Mouse (Mus musculus) CH12.LX (cell line): ENCODE results near the gene Hira. TPM values are rescaled to one million over a fixed set of nuclear protein-coding genes. Genes with fewer than 3 reads are reported as not detected.

ENCODE experiments used
- DNase-seq: peaks from one replicate; pipeline ENCODE4 v3.0.0-alpha.2; 2013; ENCODE audit errors: extremely low read depth
- H3K27ac ChIP-seq: 2 replicates; pipeline ENCODE4 v1.5.1; 2012; ENCODE audit warnings: low read depth, mild to moderate bottlenecking, control low read depth, moderate library complexity; ENCODE audit not compliant: insufficient read depth
- H3K27me3 ChIP-seq: replicated peaks from 2 replicates; pipeline ENCODE3; 2012; ENCODE audit warnings: inconsistent platforms
- H3K36me3 ChIP-seq, 2 experiments: replicated peaks in 1 of 2; 2 replicates each; pipeline versions ENCODE3 to v1.6.1; 2012; ENCODE audit warnings: inconsistent platforms in 1 of 2, low read length in 1 of 2, mild to moderate bottlenecking in 1 of 2, mixed read lengths in 1 of 2, moderate library complexity in 1 of 2; ENCODE audit not compliant: control insufficient read depth in 1 of 2, insufficient read depth in 1 of 2
- H3K4me1 ChIP-seq, 2 experiments: 2 replicates each; pipeline ENCODE4 v1.6.1; 2012; ENCODE audit warnings: inconsistent platforms in 1 of 2, moderate library complexity in 1 of 2; ENCODE audit not compliant: insufficient read depth in 2 of 2, control insufficient read depth in 1 of 2
- H3K4me2 ChIP-seq: 2 replicates; pipeline ENCODE4 v1.6.1; 2012; ENCODE audit warnings: low read depth, mild to moderate bottlenecking, control low read depth; ENCODE audit not compliant: poor library complexity, insufficient read depth, severe bottlenecking
- H3K4me3 ChIP-seq, 3 experiments: fragments of 150-350 bp in 1 of 3; sonication (generic) in 1 of 3; replicated peaks in 1 of 3; 2 replicates each; pipeline versions ENCODE3 to v1.5.1; 2011 to 2012; ENCODE audit warnings: low read depth in 2 of 3, low read length in 2 of 3, mild to moderate bottlenecking in 2 of 3, moderate library complexity in 2 of 3, control low read depth in 1 of 3, improper control_type of control experiment in 1 of 3, inconsistent platforms in 1 of 3, mixed read lengths in 1 of 3; ENCODE audit not compliant: poor library complexity in 1 of 3
- H3K79me2 ChIP-seq: replicated peaks from 2 replicates; pipeline ENCODE4 v1.6.1; 2012; ENCODE audit warnings: mild to moderate bottlenecking, moderate library complexity; ENCODE audit not compliant: control insufficient read depth, poor library complexity, insufficient read depth, severe bottlenecking; ENCODE audit errors: extremely low read depth
- H3K9ac ChIP-seq: 2 replicates; pipeline ENCODE4 v1.6.1; 2012; ENCODE audit warnings: low read depth, mild to moderate bottlenecking, control low read depth, moderate library complexity; ENCODE audit not compliant: insufficient read depth
- H3K9me3 ChIP-seq: replicated peaks from 2 replicates; pipeline ENCODE3; 2012; ENCODE audit warnings: low read length, inconsistent platforms, mixed read lengths
- BHLHE40 ChIP-seq: IDR thresholded peaks from 2 replicates; pipeline ENCODE4 v1.6.1; 2011; ENCODE audit warnings: mild to moderate bottlenecking, low read depth, low read length, improper control_type of control experiment
- CHD1 ChIP-seq: IDR thresholded peaks from 2 replicates; pipeline ENCODE4 v1.6.1; 2012; ENCODE audit warnings: low read depth, low read length, improper control_type of control experiment, inconsistent platforms
- CHD2 ChIP-seq: IDR thresholded peaks from 2 replicates; pipeline ENCODE4 v1.6.1; 2011; ENCODE audit warnings: low read length, improper control_type of control experiment
- CTCF ChIP-seq, 2 experiments: IDR thresholded peaks in 1 of 2; conservative IDR thresholded peaks in 1 of 2; 2 replicates each; pipeline ENCODE4 v1.5.1; 2011 to 2012; ENCODE audit warnings: low read depth in 2 of 2, low read length in 2 of 2, improper control_type of control experiment in 1 of 2, inconsistent platforms in 1 of 2, mild to moderate bottlenecking in 1 of 2, moderate library complexity in 1 of 2
- E2F4 ChIP-seq: IDR thresholded peaks from 2 replicates; pipeline ENCODE4 v1.6.1; 2011; ENCODE audit warnings: low read depth, low read length, improper control_type of control experiment; ENCODE audit not compliant: insufficient replicate concordance
- ELF1 ChIP-seq: IDR thresholded peaks from 2 replicates; pipeline ENCODE4 v1.6.1; 2014; ENCODE audit warnings: low read depth, mild to moderate bottlenecking, inconsistent platforms, low read length, improper control_type of control experiment
- EP300 ChIP-seq: IDR thresholded peaks from 2 replicates; pipeline ENCODE4 v1.6.1; 2011; ENCODE audit warnings: low read length, improper control_type of control experiment
- ETS1 ChIP-seq: conservative IDR thresholded peaks from 2 replicates; pipeline ENCODE4 v1.6.1; 2012; ENCODE audit warnings: low read depth, mild to moderate bottlenecking, inconsistent platforms, low read length, improper control_type of control experiment, moderate library complexity
- GABPA ChIP-seq: IDR thresholded peaks from 2 replicates; pipeline ENCODE4 v1.6.1; 2012; ENCODE audit warnings: low read depth, low read length, improper control_type of control experiment, inconsistent platforms; ENCODE audit not compliant: insufficient replicate concordance
- HCFC1 ChIP-seq: IDR thresholded peaks from 2 replicates; pipeline ENCODE4 v1.6.1; 2012; ENCODE audit warnings: low read depth, mild to moderate bottlenecking, inconsistent platforms, low read length, improper control_type of control experiment
- IRF4 ChIP-seq: IDR thresholded peaks from 2 replicates; pipeline ENCODE4 v1.6.1; 2014; ENCODE audit warnings: low read depth, mild to moderate bottlenecking, inconsistent platforms, low read length, improper control_type of control experiment
- JUN ChIP-seq: IDR thresholded peaks from 2 replicates; pipeline ENCODE4 v1.6.1; 2011; ENCODE audit warnings: low read depth, mild to moderate bottlenecking, low read length, improper control_type of control experiment, moderate library complexity; ENCODE audit not compliant: insufficient read depth
- JUND ChIP-seq: conservative IDR thresholded peaks from 2 replicates; pipeline ENCODE4 v1.6.1; 2011; ENCODE audit warnings: low read depth, low read length, improper control_type of control experiment
- KAT2A ChIP-seq: IDR thresholded peaks from 2 replicates; pipeline ENCODE4 v1.6.1; 2012; ENCODE audit warnings: low read length, improper control_type of control experiment, inconsistent platforms; ENCODE audit not compliant: insufficient replicate concordance
- MAFK ChIP-seq: IDR thresholded peaks from 2 replicates; pipeline ENCODE4 v1.6.1; 2011; ENCODE audit warnings: low read length, improper control_type of control experiment; ENCODE audit not compliant: insufficient replicate concordance
- MAX ChIP-seq: IDR thresholded peaks from 2 replicates; pipeline ENCODE4 v1.6.1; 2011; ENCODE audit warnings: low read length, improper control_type of control experiment
- MAZ ChIP-seq: IDR thresholded peaks from 2 replicates; pipeline ENCODE4 v1.6.1; 2012; ENCODE audit warnings: low read depth, mild to moderate bottlenecking, inconsistent platforms, low read length, improper control_type of control experiment, moderate library complexity
- MEF2A ChIP-seq: IDR thresholded peaks from 2 replicates; pipeline ENCODE4 v1.6.1; 2014; ENCODE audit warnings: low read depth, mild to moderate bottlenecking, inconsistent platforms, low read length, improper control_type of control experiment, borderline replicate concordance
- MXI1 ChIP-seq: IDR thresholded peaks from 2 replicates; pipeline ENCODE4 v1.6.1; 2011; ENCODE audit warnings: mild to moderate bottlenecking, low read depth, low read length, improper control_type of control experiment
- MYC ChIP-seq: IDR thresholded peaks from 2 replicates; pipeline ENCODE4 v1.6.1; 2011; ENCODE audit warnings: low read depth, mild to moderate bottlenecking, improper control_type of control experiment, low read length
- NRF1 ChIP-seq: IDR thresholded peaks from 2 replicates; pipeline ENCODE4 v1.6.1; 2014; ENCODE audit warnings: low read depth, mild to moderate bottlenecking, inconsistent platforms, low read length, improper control_type of control experiment, moderate library complexity
- PAX5 ChIP-seq: IDR thresholded peaks from 2 replicates; pipeline ENCODE4 v1.6.1; 2012; ENCODE audit warnings: low read length, inconsistent platforms, mixed read lengths
- POLR2A ChIP-seq: IDR thresholded peaks from 2 replicates; pipeline ENCODE4 v1.6.1; 2011; ENCODE audit warnings: low read depth, mild to moderate bottlenecking, improper control_type of control experiment, low read length
- RAD21 ChIP-seq: IDR thresholded peaks from 2 replicates; pipeline ENCODE4 v1.6.1; 2011; ENCODE audit warnings: low read depth, mild to moderate bottlenecking, low read length, improper control_type of control experiment, moderate library complexity
- RCOR1 ChIP-seq: conservative IDR thresholded peaks from 2 replicates; pipeline ENCODE4 v1.6.1; 2012; ENCODE audit warnings: low read depth, mild to moderate bottlenecking, inconsistent platforms, low read length, improper control_type of control experiment
- SMC3 ChIP-seq: IDR thresholded peaks from 2 replicates; pipeline ENCODE4 v1.6.1; 2011; ENCODE audit warnings: low read depth, low read length, improper control_type of control experiment
- TBP ChIP-seq: conservative IDR thresholded peaks from 2 replicates; pipeline ENCODE4 v1.6.1; 2011; ENCODE audit warnings: low read depth, low read length, improper control_type of control experiment
- TCF12 ChIP-seq: IDR thresholded peaks from 2 replicates; pipeline ENCODE4 v1.6.1; 2014; ENCODE audit warnings: low read depth, mild to moderate bottlenecking, inconsistent platforms, low read length, improper control_type of control experiment
- USF1 ChIP-seq: IDR thresholded peaks from 2 replicates; pipeline ENCODE4 v1.6.1; 2014; ENCODE audit warnings: low read depth, mild to moderate bottlenecking, inconsistent platforms, low read length, improper control_type of control experiment
- ZNF384 ChIP-seq: IDR thresholded peaks from 2 replicates; pipeline ENCODE4 v1.6.1; 2012; ENCODE audit warnings: low read depth, low read length, improper control_type of control experiment, inconsistent platforms
- dilution Hi-C: fragments of 300-500 bp; cut with MboI; formaldehyde crosslinking; loops from 2 replicates; pipeline ENCODE4 v1.14.3; 2020; ENCODE audit warnings: low sequenced_read_pairs; ENCODE audit not compliant: extremely low pct_unique_long_range_greater_than_20kb, extremely low pct_ligation_motif_present
- in situ Hi-C: fragments of 300-500 bp; cut with MboI; formaldehyde crosslinking; loops from 3 replicates; pipeline ENCODE4 v1.14.3; 2019; ENCODE audit warnings: low sequenced_read_pairs, low pct_ligation_motif_present, low pct_unique_long_range_greater_than_20kb, mixed read lengths
- polyA plus RNA-seq: library from polyadenylated mRNA; unstranded; fragments of >175 nt; gene quantifications from 2 replicates; pipeline ENCODE4 v1.2.1, GENCODE M21; 2012; ENCODE audit warnings: low read depth; ENCODE audit not compliant: insufficient read length
- total RNA-seq, 2 experiments: library from RNA; depleted of rRNA; stranded (reverse); fragments of 300-350 nt in 1 of 2; fragments of >200 nt in 1 of 2; gene quantifications; 2 replicates each; pipeline ENCODE4 v1.2.3; 2012 to 2014

Gene Hira
- total and polyA plus RNA-seq, 3 experiments, result 45.8 to 187 (median 125) TPM

DNA sequence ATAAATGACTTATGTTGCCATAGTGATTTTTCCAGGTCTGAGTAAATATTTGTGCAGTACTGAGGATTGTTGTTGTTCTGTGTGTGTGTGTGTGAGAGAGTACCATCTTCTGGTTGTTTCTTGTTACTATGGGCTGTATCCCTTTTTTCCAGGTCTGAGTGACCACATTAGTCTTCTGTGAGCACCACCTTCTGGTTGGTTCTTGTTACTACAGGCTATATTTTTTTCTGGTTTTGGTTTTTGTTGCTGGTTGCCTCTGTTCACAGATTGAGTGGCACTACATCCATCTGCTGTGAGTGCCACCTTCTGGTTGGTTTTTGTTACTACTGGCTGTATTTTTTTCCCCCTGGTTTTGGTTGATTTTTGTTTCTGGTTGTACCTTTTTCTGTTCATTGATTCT is 18.3 kb upstream of the Hira start:
- no peaks in the 10 kb centered on the region for H3K79me2 ChIP-seq
- H3K4me1 ChIP-seq, result no peaks in the 10 kb centered on the region
- dilution Hi-C loops (no loop called here), in situ Hi-C loops (no loop called here)
- no peaks in the 10 kb centered on the region for H3K27me3 ChIP-seq
- no peak overlapping the region for H3K4me2 ChIP-seq
- no peak overlapping the region for H3K9ac ChIP-seq
- no peak overlapping the region for H3K4me3 ChIP-seq
- no peak overlapping the region for H3K27ac ChIP-seq
- DNase-seq, result peak; percentile 83
- peak; percentile 37; the same call in 1 of the 2 replicates for TF ChIP-seq HCFC1
- TF ChIP-seq CHD1, result no peak
- TF ChIP-seq PAX5, result no peak
- no peak for TF ChIP-seq BHLHE40
- peak; percentile 73 for TF ChIP-seq JUND
- no peak for TF ChIP-seq GABPA
- 0 out of 2 replicates have a peak, but pooled peaks have one; percentile 42 for TF ChIP-seq E2F4
- TF ChIP-seq NRF1, result no peak
- TF ChIP-seq KAT2A, result no peak
- TF ChIP-seq RCOR1, result no peak
- TF ChIP-seq MAX, result no peak
- TF ChIP-seq EP300, result no peak
- TF ChIP-seq ZNF384, result peak; percentile 87
- no peak for TF ChIP-seq TBP
- TF ChIP-seq MXI1, result no peak
- 0 out of 2 replicates have a peak, but pooled peaks have one; percentile 34 for TF ChIP-seq TCF12
- no peak for TF ChIP-seq USF1
- TF ChIP-seq IRF4, result peak; percentile 32; the same call in 1 of the 2 replicates
- no peak for TF ChIP-seq MEF2A
- no peak for TF ChIP-seq ETS1
- TF ChIP-seq MYC, result 0 out of 2 replicates have a peak, but pooled peaks have one; percentile 36
- TF ChIP-seq JUN, result 0 out of 2 replicates have a peak, but pooled peaks have one; percentile 2
- 0 out of 2 replicates have a peak, but pooled peaks have one; percentile 20 for TF ChIP-seq MAFK
- TF ChIP-seq CTCF (conservative IDR thresholded peaks at IDR 0.05 in 1 of 2, IDR thresholded peaks at IDR 0.05 in 1 of 2; ENCODE audit: low read depth in 2 of 2, low read length in 2 of 2), result peak; percentile 42 to 92; a peak in 3 of 4 replicates
- no peak for TF ChIP-seq ELF1
- no peak for TF ChIP-seq CHD2
- peak; percentile 67 for TF ChIP-seq RAD21
- TF ChIP-seq POLR2A, result no peak
- peak; percentile 72 for TF ChIP-seq SMC3
- TF ChIP-seq MAZ, result 0 out of 2 replicates have a peak, but pooled peaks have one; percentile 18
- TF ChIP-seq, all 38 proteins: peak for 13
- peaks cover 7% of the 10 kb centered on the region for H3K9me3 ChIP-seq
- H3K36me3 ChIP-seq, result no peaks in the 10 kb centered on the region
